Mouse (Mus musculus): ENCODE data around the gene Id2. TPM values are rescaled to one million over a fixed set of nuclear protein-coding genes. Genes with fewer than 3 reads are reported as not detected.

Id2 gene
- polyA plus RNA-seq, 1 experiment from 2014 or later, result 458 TPM

- no peak for ATAC-seq (ENCODE audit: insufficient number of reproducible peaks, insufficient read depth, low FRiP score, low TSS enrichment)
- Histone ChIP-seq H3K9me3 (no peaks in the 10 kb centered on the region), H3K27ac (no peak overlapping the region), H3K4me3 (no peak overlapping the region), H3K9ac (no peak overlapping the region), H3K36me3 (no peaks in the 10 kb centered on the region), H3K27me3 (no peaks in the 10 kb centered on the region), H3K4me1 (peaks cover 11% of the 10 kb centered on the region), H3K4me2 (replicated peaks) (no peak overlapping the region)
- WGBS, result 66% methylated on average over 6 of the region's 6 CpGs
Measured at GRCm38 (mm10) chr12:25103911-25104310, 7.0 kb upstream of the Id2 start.

GRCm38 (mm10) chr12:25101389-25101788 lies 4.4 kb upstream of the Id2 start:
- peaks cover 25% of the 10 kb centered on the region for H3K4me1 ChIP-seq
- WGBS, result 11% methylated on average over 5 of the region's 5 CpGs
- H3K27me3 ChIP-seq, result no peaks in the 10 kb centered on the region
- H3K27ac ChIP-seq, result peak overlapping the region; percentile 99
- no peaks in the 10 kb centered on the region for H3K36me3 ChIP-seq
- no peaks in the 10 kb centered on the region for H3K9me3 ChIP-seq
- H3K4me2 ChIP-seq (replicated peaks), result peak overlapping the region; percentile 87
- H3K4me3 ChIP-seq, result peak overlapping the region; percentile 88; the same call in 1 of the 2 replicates
- 0 out of 2 replicates have a peak overlapping the region, but pooled peaks have one; percentile 72 for H3K9ac ChIP-seq
- ATAC-seq (ENCODE audit: insufficient number of reproducible peaks, insufficient read depth, low FRiP score, low TSS enrichment), result no peak

- H3K4me2 ChIP-seq (replicated peaks), result peak overlapping the region; percentile 87
- H3K27me3 ChIP-seq, result no peaks in the 10 kb centered on the region
- no peaks in the 10 kb centered on the region for H3K36me3 ChIP-seq
- peaks cover 25% of the 10 kb centered on the region for H3K4me1 ChIP-seq
- no peaks in the 10 kb centered on the region for H3K9me3 ChIP-seq
- WGBS, result under 1% methylated on average over 56 of the region's 59 CpGs
- ATAC-seq (ENCODE audit: insufficient number of reproducible peaks, insufficient read depth, low FRiP score, low TSS enrichment), result no peak
- H3K9ac ChIP-seq, result peak overlapping the region; percentile 72
- H3K4me3 ChIP-seq, result peak overlapping the region; percentile 88
- H3K27ac ChIP-seq, result peak overlapping the region; percentile 99
Measured at GRCm38 (mm10) chr12:25100411-25101217, 3.7 kb upstream of the Id2 start.

- H3K27me3 ChIP-seq, result no peaks in the 10 kb centered on the region
- peak overlapping the region; percentile 99 for H3K27ac ChIP-seq
- no peaks in the 10 kb centered on the region for H3K9me3 ChIP-seq
- no peaks in the 10 kb centered on the region for H3K36me3 ChIP-seq
- peaks cover 25% of the 10 kb centered on the region for H3K4me1 ChIP-seq
- no peak for ATAC-seq (ENCODE audit: insufficient number of reproducible peaks, insufficient read depth, low FRiP score, low TSS enrichment)
- H3K4me2 ChIP-seq (replicated peaks), result peak overlapping the region; percentile 87
- WGBS, result under 1% methylated on average over 38 of the region's 38 CpGs
- H3K9ac ChIP-seq, result peak overlapping the region; percentile 72
- H3K4me3 ChIP-seq, result peak overlapping the region; percentile 88
Measured at GRCm38 (mm10) chr12:25099563-25100408, 2.8 kb upstream of the Id2 start.

GRCm38 (mm10) chr12:25099313-25099562 lies 2.3 kb upstream of the Id2 start:
- Histone ChIP-seq H3K27ac (peak overlapping the region; percentile 99), H3K4me2 (replicated peaks) (peak overlapping the region; percentile 87), H3K4me1 (peaks cover 25% of the 10 kb centered on the region), H3K9ac (peak overlapping the region; percentile 72), H3K36me3 (no peaks in the 10 kb centered on the region), H3K9me3 (no peaks in the 10 kb centered on the region), H3K4me3 (peak overlapping the region; percentile 88), H3K27me3 (no peaks in the 10 kb centered on the region)
- WGBS, result under 1% methylated on average over 9 of the region's 9 CpGs
- ATAC-seq (ENCODE audit: insufficient number of reproducible peaks, insufficient read depth, low FRiP score, low TSS enrichment), result no peak; the same call in 1 of the 2 replicates

- Histone ChIP-seq H3K27me3 (no peaks in the 10 kb centered on the region), H3K36me3 (no peaks in the 10 kb centered on the region), H3K4me3 (peak overlapping the region; percentile 88), H3K9ac (peak overlapping the region; percentile 53), H3K4me2 (replicated peaks) (peak overlapping the region; percentile 87), H3K4me1 (peaks cover 25% of the 10 kb centered on the region), H3K9me3 (no peaks in the 10 kb centered on the region), H3K27ac (peak overlapping the region; percentile 99)
- WGBS, result under 1% methylated on average over 61 of the region's 61 CpGs
- ATAC-seq (ENCODE audit: insufficient number of reproducible peaks, insufficient read depth, low FRiP score, low TSS enrichment), result peak; percentile 84
Measured at GRCm38 (mm10) chr12:25098561-25099312, 1.8 kb upstream of the Id2 start.

GRCm38 (mm10) chr12:25098161-25098550 lies 1.2 kb upstream of the Id2 start:
- H3K9ac ChIP-seq, result peak overlapping the region; percentile 53
- no peaks in the 10 kb centered on the region for H3K36me3 ChIP-seq
- no peak for ATAC-seq (ENCODE audit: insufficient number of reproducible peaks, insufficient read depth, low FRiP score, low TSS enrichment)
- H3K27me3 ChIP-seq, result no peaks in the 10 kb centered on the region
- peak overlapping the region; percentile 88 for H3K4me3 ChIP-seq
- H3K27ac ChIP-seq, result peak overlapping the region; percentile 99
- no peaks in the 10 kb centered on the region for H3K9me3 ChIP-seq
- WGBS, result under 1% methylated on average over 10 of the region's 10 CpGs
- peaks cover 30% of the 10 kb centered on the region for H3K4me1 ChIP-seq
- peak overlapping the region; percentile 87 for H3K4me2 ChIP-seq (replicated peaks)

- Histone ChIP-seq H3K4me2 (replicated peaks) (peak overlapping the region; percentile 87), H3K4me1 (peaks cover 36% of the 10 kb centered on the region)
- 2% methylated on average over 28 of the region's 28 CpGs for WGBS
Measured at GRCm38 (mm10) chr12:25097210-25098160, 545 bp upstream of the Id2 start.

GRCm38 (mm10) chr12:25096640-25097051 lies 294 bp downstream of the Id2 start:
- ATAC-seq (ENCODE audit: insufficient number of reproducible peaks, insufficient read depth, low FRiP score, low TSS enrichment), result no peak
- H3K4me3 ChIP-seq, result peak overlapping the region; percentile 88

More at GRCm38 (mm10) chr12:25097210-25098160, 545 bp upstream of the Id2 start:
- peak overlapping the region; percentile 53 for H3K9ac ChIP-seq
- H3K9me3 ChIP-seq, result no peaks in the 10 kb centered on the region
- H3K27ac ChIP-seq, result peak overlapping the region; percentile 99
- ATAC-seq (ENCODE audit: insufficient number of reproducible peaks, insufficient read depth, low FRiP score, low TSS enrichment), result no peak
- H3K36me3 ChIP-seq, result no peaks in the 10 kb centered on the region
- H3K4me3 ChIP-seq, result peak overlapping the region; percentile 88
- no peaks in the 10 kb centered on the region for H3K27me3 ChIP-seq

GRCm38 (mm10) chr12:25095974-25096639 lies 833 bp downstream of the Id2 start:
- ATAC-seq (ENCODE audit: insufficient number of reproducible peaks, insufficient read depth, low FRiP score, low TSS enrichment), result peak; percentile 76
- 0% methylated on average over 41 of the region's 41 CpGs for WGBS
- peak overlapping the region; percentile 99 for H3K27ac ChIP-seq
- peaks cover 32% of the 10 kb centered on the region for H3K4me1 ChIP-seq
- H3K9ac ChIP-seq, result peak overlapping the region; percentile 59
- no peaks in the 10 kb centered on the region for H3K9me3 ChIP-seq
- H3K36me3 ChIP-seq, result no peaks in the 10 kb centered on the region
- H3K4me2 ChIP-seq (replicated peaks), result peak overlapping the region; percentile 87
- peak overlapping the region; percentile 88 for H3K4me3 ChIP-seq
- no peaks in the 10 kb centered on the region for H3K27me3 ChIP-seq

More at GRCm38 (mm10) chr12:25096640-25097051, 294 bp downstream of the Id2 start:
- Histone ChIP-seq H3K4me2 (replicated peaks) (peak overlapping the region; percentile 87), H3K27me3 (no peaks in the 10 kb centered on the region), H3K36me3 (no peaks in the 10 kb centered on the region), H3K9ac (peak overlapping the region; percentile 48), H3K4me1 (peaks cover 36% of the 10 kb centered on the region), H3K27ac (peak overlapping the region; percentile 99), H3K9me3 (no peaks in the 10 kb centered on the region)
- under 1% methylated on average over 15 of the region's 15 CpGs for WGBS
